Mouse (Mus musculus) liver, adult (tissue): ENCODE data around the gene Sars.

Source experiments
- GATA4 ChIP-seq: IDR thresholded peaks from 2 replicates; pipeline ENCODE4 v1.6.1; 2014; ENCODE audit warnings: mild to moderate bottlenecking, low read length; ENCODE audit not compliant: insufficient replicate concordance

The Sars gene

DNA sequence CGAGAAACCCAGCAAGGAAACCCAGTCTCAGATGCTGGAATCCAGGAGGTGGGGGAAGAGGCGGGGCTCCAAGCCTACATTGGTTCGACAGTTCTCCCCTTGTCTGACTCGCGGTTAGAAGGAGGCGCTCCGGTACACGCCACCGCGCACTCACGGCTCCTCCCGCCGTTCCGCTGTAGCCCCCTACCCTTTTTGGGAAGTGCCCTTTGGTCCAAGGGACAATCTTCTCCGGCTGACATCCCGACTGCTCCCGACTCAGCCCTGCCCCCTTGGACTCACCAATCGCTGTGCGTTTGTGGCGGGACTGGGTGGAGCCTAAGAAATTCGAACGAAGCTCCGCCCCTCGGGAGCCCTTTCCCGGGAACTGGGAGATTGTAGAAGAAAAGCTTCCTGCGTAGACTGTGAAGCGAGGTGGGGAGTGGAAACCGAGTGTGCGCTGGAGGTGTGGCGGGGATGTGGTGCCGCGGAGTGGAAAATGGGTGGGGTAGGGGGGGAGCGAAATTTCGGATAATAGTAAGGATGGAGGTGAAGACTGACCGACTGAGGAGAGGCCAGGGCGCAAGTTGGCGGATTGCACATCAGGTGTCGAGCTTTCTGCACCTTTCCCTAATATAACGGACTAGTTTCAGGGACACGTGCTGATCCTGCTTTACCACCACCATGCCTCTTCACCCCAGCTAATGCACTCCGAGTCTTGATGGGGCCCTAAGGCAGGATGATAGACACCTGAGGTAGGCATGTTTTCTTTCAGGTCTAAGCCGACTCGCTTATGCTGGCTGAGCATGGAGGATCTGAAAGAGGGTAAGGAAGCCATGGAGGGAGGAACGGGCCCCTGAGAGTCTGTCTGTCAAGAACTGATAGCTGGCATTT is 61.3 kb downstream of the Sars start, which contains the start of gene Psrc1:
Gene Psrc1 (plus strand): TSS at position 355 of the 870 bp plus-strand sequence.
- TF ChIP-seq GATA4, result no peak

DNA sequence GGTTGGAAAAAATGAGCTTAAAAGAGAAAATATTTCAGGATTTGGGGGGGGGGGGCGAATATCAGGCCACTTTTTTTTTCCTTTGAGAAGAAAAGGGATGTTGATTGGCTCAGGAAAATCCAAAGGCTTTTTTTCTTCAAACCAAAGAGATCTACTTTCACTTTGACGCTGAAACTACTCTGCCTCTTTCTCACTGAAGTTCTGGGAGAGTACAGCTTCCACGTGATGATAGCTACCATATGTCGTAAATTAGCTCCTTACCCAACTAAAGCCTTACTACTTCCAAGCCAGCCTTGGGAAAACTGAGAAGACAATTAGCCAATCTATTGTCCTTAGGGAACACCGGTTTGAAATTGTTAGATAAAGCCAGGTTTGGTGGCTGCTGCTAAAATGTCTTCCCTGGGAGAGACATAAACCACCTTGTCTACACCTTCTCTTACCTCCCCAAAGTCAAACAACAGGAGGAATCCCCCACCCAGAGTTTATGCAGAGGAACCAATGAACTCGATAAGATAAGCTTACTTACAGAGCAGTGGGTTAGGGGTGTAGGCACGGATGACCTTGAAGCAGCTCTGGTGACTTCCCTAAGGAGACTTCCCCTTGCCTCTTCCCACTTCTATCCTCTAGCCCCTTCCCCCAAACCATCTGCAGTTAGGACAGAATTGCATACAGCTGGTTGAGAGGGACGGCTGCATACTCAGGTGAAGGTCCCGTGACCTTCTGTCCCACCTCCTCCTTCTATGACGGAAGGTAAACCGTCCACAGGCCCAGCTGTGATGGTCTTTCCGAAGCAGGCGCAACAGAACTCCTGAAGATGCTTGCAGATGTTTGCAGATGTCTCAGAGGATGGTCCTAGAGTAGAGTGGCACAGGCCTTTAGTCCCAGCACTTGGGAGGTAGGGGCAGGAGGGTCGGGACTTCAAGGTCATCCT is 62.8 kb downstream of the Sars start:
- TF ChIP-seq GATA4, result no peak

DNA sequence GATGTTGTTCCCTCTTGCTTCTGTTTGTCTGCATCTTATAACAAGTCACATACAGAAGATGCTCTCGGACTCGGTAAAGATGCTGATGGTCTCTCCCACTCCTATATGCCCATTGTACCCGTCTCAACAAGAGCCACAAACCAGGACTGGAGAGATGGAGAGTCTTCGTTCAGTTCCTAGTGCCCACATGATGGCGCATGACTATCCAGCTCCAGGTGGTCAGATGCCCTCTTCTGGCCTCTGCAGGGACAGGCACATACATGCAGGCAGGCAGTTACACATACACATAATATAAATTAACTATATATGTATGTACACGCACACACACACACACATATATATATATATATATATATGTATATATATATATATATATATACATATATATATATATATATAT is 64.3 kb downstream of the Sars start:
- no peak for TF ChIP-seq GATA4

GRCm38 (mm10) chr3:108378875-108379663 is 65.9 kb downstream of the Sars start:
- TF ChIP-seq GATA4, result no peak
